Mouse (Mus musculus) neural tube, embryonic 14.5 days (tissue): Measurements from ENCODE around the gene Lingo3. TPM values are rescaled to one million over a fixed set of nuclear protein-coding genes. Genes with fewer than 3 reads are reported as not detected.

Experiments
- microRNA counts: library from miRNA; unstranded; fragments of <30 nt; microRNA quantifications from one replicate; lab custom pipeline; 2016
- microRNA-seq: library from miRNA; unstranded; fragments of <30 nt; microRNA quantifications from one replicate; pipeline ENCODE4, GENCODE M21; 2016
- polyA plus RNA-seq: library from polyadenylated mRNA; unstranded; fragments of >200 nt; fragmentation: Nextera tagmentation; extraction: Ambion mirVana; gene quantifications from 2 replicates; pipeline ENCODE4 v1.2.1, GENCODE M21; 2014

Lingo3 gene
- polyA plus RNA-seq, 1 experiment from 2014 or later, result 12.0 TPM

MicroRNAs within 50 kb of the gene (microRNA counts, 519-probe panel; counts per million panel counts)
- microRNA mmu-miR-1982 (lab: Ali Mortazavi, UCI), result not detected

Small RNAs within 50 kb of the gene (microRNA-seq; reads per million reads assigned to microRNA genes)
- gene Mir1982, result 3.7 reads per million, percentile 5 among the genes with 10 or more reads in this experiment

Other genes starting within 250 kb of the Lingo3 start
- 71.6 and 72.4 TPM in 2 replicates for gene Scamp4, start 241.2 kb downstream of the Lingo3 start, polyA plus RNA-seq
- 5.5 and 6.7 TPM in 2 replicates for gene Adat3, start 241.2 kb downstream of the Lingo3 start, polyA plus RNA-seq
- gene Gm49322, start 238.0 kb downstream of the Lingo3 start, polyA plus RNA-seq, result 0.96 and 0.98 TPM in 2 replicates
- 50.3 and 76.8 TPM in 2 replicates for gene Csnk1g2, start 221.2 kb downstream of the Lingo3 start, polyA plus RNA-seq
- gene Btbd2, start 187.0 kb downstream of the Lingo3 start, polyA plus RNA-seq, result 75.0 and 79.7 TPM in 2 replicates
- 43.1 and 57.3 TPM in 2 replicates for gene Mknk2, start 165.9 kb downstream of the Lingo3 start, polyA plus RNA-seq
- 42.0 and 48.6 TPM in 2 replicates for gene Mob3a, start 142.1 kb downstream of the Lingo3 start, polyA plus RNA-seq
- gene Izumo4, start 141.9 kb downstream of the Lingo3 start, polyA plus RNA-seq, result 24.9 and 29.5 TPM in 2 replicates
- gene Ap3d1, start 101.8 kb downstream of the Lingo3 start, polyA plus RNA-seq, result 109 and 125 TPM in 2 replicates
- gene Dot1l, start 88.8 kb downstream of the Lingo3 start, polyA plus RNA-seq, result 23.6 and 27.3 TPM in 2 replicates
- 63.3 and 66.8 TPM in 2 replicates for gene Sf3a2, start 45.8 kb downstream of the Lingo3 start, polyA plus RNA-seq
- 126 and 127 TPM in 2 replicates for gene Plekhj1, start 45.4 kb downstream of the Lingo3 start, polyA plus RNA-seq
- 0.15 and 0.16 TPM in 2 replicates for gene Amh, start 38.8 kb downstream of the Lingo3 start, polyA plus RNA-seq
- 0.74 and 0.86 TPM in 2 replicates for gene Jsrp1, start 30.5 kb downstream of the Lingo3 start, polyA plus RNA-seq
- 1,177 and 1,236 TPM in 2 replicates for gene Oaz1, start 17.4 kb downstream of the Lingo3 start, polyA plus RNA-seq
- gene Lsm7, start 11.2 kb upstream of the Lingo3 start, polyA plus RNA-seq, result 220 and 260 TPM in 2 replicates
- 60.3 and 61.5 TPM in 2 replicates for gene Sppl2b, start 11.2 kb upstream of the Lingo3 start, polyA plus RNA-seq
- gene Tmprss9, start 27.8 kb upstream of the Lingo3 start, polyA plus RNA-seq, result 0.12 and 0.13 TPM in 2 replicates
- 337 and 352 TPM in 2 replicates for gene Timm13, start 56.9 kb upstream of the Lingo3 start, polyA plus RNA-seq
- gene Lmnb2, start 74.2 kb upstream of the Lingo3 start, polyA plus RNA-seq, result 10.8 and 16.1 TPM in 2 replicates
- gene Gadd45b, start 86.0 kb upstream of the Lingo3 start, polyA plus RNA-seq, result 7.4 and 7.6 TPM in 2 replicates
- gene Gng7, start 170.9 kb upstream of the Lingo3 start, polyA plus RNA-seq, result 20.3 and 22.7 TPM in 2 replicates
- gene Diras1, start 181.6 kb upstream of the Lingo3 start, polyA plus RNA-seq, result 24.0 and 28.8 TPM in 2 replicates
- 26.7 and 34.6 TPM in 2 replicates for gene Slc39a3, start 193.4 kb upstream of the Lingo3 start, polyA plus RNA-seq
- gene Sgta, start 216.1 kb upstream of the Lingo3 start, polyA plus RNA-seq, result 264 and 279 TPM in 2 replicates
- gene Thop1, start 226.0 kb upstream of the Lingo3 start, polyA plus RNA-seq, result 33.3 and 36.8 TPM in 2 replicates